Mouse (Mus musculus) embryonic fibroblast, embryonic 13.5 days (primary cell): ENCODE measurements around the gene Nle1.

Experiments used
- CTCF ChIP-seq: IDR thresholded peaks from 2 replicates; pipeline ENCODE4 v1.5.1; 2011; ENCODE audit warnings: mild to moderate bottlenecking, control low read depth, low read length, moderate library complexity, borderline replicate concordance; ENCODE audit not compliant: insufficient read depth
- POLR2A ChIP-seq: IDR thresholded peaks from 2 replicates; pipeline ENCODE4 v1.6.1; 2011; ENCODE audit warnings: low read depth, mild to moderate bottlenecking, control low read depth, low read length, moderate library complexity

- TF ChIP-seq POLR2A (no peak), CTCF (no peak)
Measured at GRCm38 (mm10) chr11:82877726-82878344, 30.4 kb downstream of the Nle1 start.
